Mouse (Mus musculus) embryonic facial prominence, embryonic 14.5 days (tissue): ENCODE data around the gene Rbl1. TPM values are rescaled to one million over a fixed set of nuclear protein-coding genes. Genes with fewer than 3 reads are reported as not detected.
A peak's percentile ranks its signal among the peaks of the same experiment; 100 is the strongest.

Experiments used
- ATAC-seq: fragments of 200-750 bp; cut with Nextera tagmentation; 2 replicates; pipeline ENCODE4 v1.8.0; 2017; ENCODE audit warnings: low read depth, moderate number of reproducible peaks, moderate TSS enrichment
- DNase-seq: peaks from one replicate; pipeline ENCODE4 v3.0.0-alpha.2; 2015; ENCODE audit warnings: low spot score
- H3K27ac ChIP-seq: fragments of 300-500 bp; sonication (generic); replicated peaks from 2 replicates; pipeline ENCODE4 v1.5.1; 2014; ENCODE audit warnings: low read depth, mild to moderate bottlenecking, low read length, moderate library complexity
- H3K27me3 ChIP-seq: fragments of 300-500 bp; sonication (generic); replicated peaks from 2 replicates; pipeline ENCODE4 v1.6.1; 2014; ENCODE audit warnings: low read length; ENCODE audit not compliant: control insufficient read depth, insufficient read depth
- H3K36me3 ChIP-seq: fragments of 300-500 bp; sonication (generic); 2 replicates; pipeline ENCODE4 v1.6.1; 2014; ENCODE audit warnings: low read length, mixed read lengths; ENCODE audit not compliant: control insufficient read depth, insufficient read depth
- H3K4me1 ChIP-seq: fragments of 300-500 bp; sonication (generic); 2 replicates; pipeline ENCODE4 v1.6.1; 2014; ENCODE audit warnings: antibody characterized with exemption, low read length; ENCODE audit not compliant: control insufficient read depth, insufficient read depth
- H3K4me2 ChIP-seq: fragments of 300-500 bp; sonication (generic); 2 replicates; pipeline ENCODE4 v1.6.1; 2014; ENCODE audit warnings: low read depth, mild to moderate bottlenecking, low read length, moderate library complexity, mixed read lengths
- H3K4me3 ChIP-seq: fragments of 300-500 bp; sonication (generic); 2 replicates; pipeline ENCODE4 v1.5.1; 2014; ENCODE audit warnings: low read depth, mild to moderate bottlenecking, low read length
- H3K9ac ChIP-seq: fragments of 300-500 bp; sonication (generic); 2 replicates; pipeline ENCODE4 v1.6.1; 2014; ENCODE audit warnings: low read depth, mild to moderate bottlenecking, low read length, moderate library complexity, mixed read lengths
- H3K9me3 ChIP-seq: fragments of 300-500 bp; sonication (generic); 2 replicates; pipeline ENCODE4 v1.6.1; 2016; ENCODE audit warnings: low read length; ENCODE audit not compliant: control insufficient read depth
- WGBS: fragments of 180-500 bp; shearing (Covaris S2); extraction: QIAGEN DNeasy Blood & Tissue Kit; methylation state at CpG from one replicate; pipeline ENCODE4 v1.1.7; 2014; 5-methylcytosine and 5-hydroxymethylcytosine counted together
- polyA plus RNA-seq: library from polyadenylated mRNA; unstranded; fragments of >200 nt; fragmentation: Nextera tagmentation; extraction: Ambion mirVana; gene quantifications from 2 replicates; pipeline ENCODE4 v1.2.1, GENCODE M21; 2014

Gene Rbl1
- polyA plus RNA-seq, 1 experiment from 2014 or later: 16.1 TPM

- DNase-seq (no peak), ATAC-seq (no peak)
- WGBS: 90% methylated on average over 13 of the region's 13 CpGs
- H3K4me3 ChIP-seq: no peak overlapping the region
- no peak overlapping the region for H3K9ac ChIP-seq
- H3K27ac ChIP-seq: no peak overlapping the region
- no peaks in the 10 kb centered on the region for H3K9me3 ChIP-seq
- no peaks in the 10 kb centered on the region for H3K27me3 ChIP-seq
- H3K36me3 ChIP-seq: peaks cover 65% of the 10 kb centered on the region
- H3K4me1 ChIP-seq: no peaks in the 10 kb centered on the region
- H3K4me2 ChIP-seq: no peak overlapping the region
These were observed 19.2 kb downstream of the Rbl1 start for GRCm38 (mm10) chr2:157185022-157185660.

- H3K4me3 ChIP-seq: no peak overlapping the region
- H3K27me3 ChIP-seq: no peaks in the 10 kb centered on the region
- no peaks in the 10 kb centered on the region for H3K9me3 ChIP-seq
- WGBS: 67% methylated on average over 6 of the region's 6 CpGs
- no peak overlapping the region for H3K4me2 ChIP-seq
- H3K4me1 ChIP-seq: no peaks in the 10 kb centered on the region
- H3K27ac ChIP-seq: no peak overlapping the region
- DNase-seq (no peak), ATAC-seq (no peak)
- H3K9ac ChIP-seq: no peak overlapping the region
- H3K36me3 ChIP-seq: peaks cover 51% of the 10 kb centered on the region
These were observed 26.2 kb downstream of the Rbl1 start for GRCm38 (mm10) chr2:157178167-157178566.

GRCm38 (mm10) chr2:157176248-157176647 is 28.1 kb downstream of the Rbl1 start:
- H3K36me3 ChIP-seq: peaks cover 50% of the 10 kb centered on the region
- WGBS: 87% methylated on average over 3 of the region's 3 CpGs
- ATAC-seq: no peak

GRCm38 (mm10) chr2:157174416-157174815 is 29.9 kb downstream of the Rbl1 start:
- Histone ChIP-seq H3K9ac (no peak overlapping the region), H3K4me3 (no peak overlapping the region), H3K36me3 (peaks cover 53% of the 10 kb centered on the region), H3K9me3 (no peaks in the 10 kb centered on the region), H3K4me2 (no peak overlapping the region), H3K27ac (no peak overlapping the region), H3K4me1 (no peaks in the 10 kb centered on the region), H3K27me3 (no peaks in the 10 kb centered on the region)
- ATAC-seq: no peak
- 66% methylated on average over 5 of the region's 5 CpGs for WGBS
- no peak for DNase-seq

More at GRCm38 (mm10) chr2:157176248-157176647, 28.1 kb downstream of the Rbl1 start:
- DNase-seq: no peak
- H3K9ac ChIP-seq: no peak overlapping the region
- H3K4me2 ChIP-seq: no peak overlapping the region
- no peaks in the 10 kb centered on the region for H3K27me3 ChIP-seq
- no peak overlapping the region for H3K4me3 ChIP-seq
- H3K9me3 ChIP-seq: no peaks in the 10 kb centered on the region
- no peaks in the 10 kb centered on the region for H3K4me1 ChIP-seq
- no peak overlapping the region for H3K27ac ChIP-seq

- Histone ChIP-seq H3K4me1 (no peaks in the 10 kb centered on the region), H3K9me3 (no peaks in the 10 kb centered on the region), H3K27me3 (no peaks in the 10 kb centered on the region), H3K9ac (no peak overlapping the region), H3K4me3 (no peak overlapping the region), H3K27ac (no peak overlapping the region), H3K36me3 (peaks cover 59% of the 10 kb centered on the region), H3K4me2 (no peak overlapping the region)
- DNase-seq (no peak), ATAC-seq (no peak)
- 90% methylated on average over 6 of the region's 6 CpGs for WGBS
These were observed 30.8 kb downstream of the Rbl1 start for GRCm38 (mm10) chr2:157173555-157173954.

GRCm38 (mm10) chr2:157172984-157173383 is 31.4 kb downstream of the Rbl1 start:
- 96% methylated on average over 6 of the region's 6 CpGs for WGBS
- H3K9ac ChIP-seq: no peak overlapping the region
- H3K9me3 ChIP-seq: no peaks in the 10 kb centered on the region
- no peak overlapping the region for H3K4me3 ChIP-seq
- ATAC-seq (no peak), DNase-seq (no peak)
- no peak overlapping the region for H3K4me2 ChIP-seq
- H3K27ac ChIP-seq: no peak overlapping the region
- peaks cover 62% of the 10 kb centered on the region for H3K36me3 ChIP-seq
- H3K27me3 ChIP-seq: no peaks in the 10 kb centered on the region
- H3K4me1 ChIP-seq: no peaks in the 10 kb centered on the region

- Histone ChIP-seq H3K4me1 (no peaks in the 10 kb centered on the region), H3K9ac (no peak overlapping the region), H3K9me3 (no peaks in the 10 kb centered on the region), H3K36me3 (peaks cover 62% of the 10 kb centered on the region), H3K27me3 (no peaks in the 10 kb centered on the region), H3K4me2 (no peak overlapping the region), H3K4me3 (no peak overlapping the region), H3K27ac (no peak overlapping the region)
- DNase-seq (no peak), ATAC-seq (no peak)
- 76% methylated on average over 6 of the region's 6 CpGs for WGBS
These were observed 33.7 kb downstream of the Rbl1 start for GRCm38 (mm10) chr2:157170626-157171025.

- H3K4me2 ChIP-seq: no peak overlapping the region
- no peak overlapping the region for H3K27ac ChIP-seq
- H3K36me3 ChIP-seq: peaks cover 57% of the 10 kb centered on the region
- H3K9ac ChIP-seq: no peak overlapping the region
- no peaks in the 10 kb centered on the region for H3K27me3 ChIP-seq
- DNase-seq (peak; percentile 41), ATAC-seq (peak; percentile 82; the same call in 1 of the 2 replicates)
- H3K9me3 ChIP-seq: no peaks in the 10 kb centered on the region
- no peaks in the 10 kb centered on the region for H3K4me1 ChIP-seq
- 43% methylated on average over 5 of the region's 5 CpGs for WGBS
- no peak overlapping the region for H3K4me3 ChIP-seq
These were observed 34.2 kb downstream of the Rbl1 start for GRCm38 (mm10) chr2:157170166-157170565.

- no peak overlapping the region for H3K27ac ChIP-seq
- H3K9me3 ChIP-seq: no peaks in the 10 kb centered on the region
- H3K4me3 ChIP-seq: no peak overlapping the region
- H3K4me1 ChIP-seq: no peaks in the 10 kb centered on the region
- WGBS: 96% methylated on average over 12 of the region's 12 CpGs
- no peak overlapping the region for H3K4me2 ChIP-seq
- no peak for DNase-seq
- no peak for ATAC-seq
- peaks cover 55% of the 10 kb centered on the region for H3K36me3 ChIP-seq
- no peak overlapping the region for H3K9ac ChIP-seq
- H3K27me3 ChIP-seq: no peaks in the 10 kb centered on the region
These were observed 37.8 kb downstream of the Rbl1 start for GRCm38 (mm10) chr2:157166371-157167080.
